Mouse (Mus musculus) left cerebral cortex, postnatal 36 days (tissue): Measurements from ENCODE around the gene Gm42674. TPM values are rescaled to one million over a fixed set of nuclear protein-coding genes. Genes with fewer than 3 reads are reported as not detected.
A peak's percentile ranks its signal among the peaks of the same experiment; 100 is the strongest.

Experiments
- DNase-seq, 2 experiments: peaks; one replicate each; pipeline ENCODE4 v3.0.0; 2021 to 2022; ENCODE audit warnings: low spot score in 2 of 2, mixed read lengths in 1 of 2
- intact Hi-C: fragments of 180-260 bp; cut with DNase I; formaldehyde crosslinking; loops from one replicate; pipeline ENCODE4 v1.15.1; 2025
- total RNA-seq, 2 experiments: library from RNA; stranded (reverse); gene quantifications; 2 replicates each; pipeline ENCODE4 v1.2.3; 2021

Gm42674 gene
- not detected for total RNA-seq

DNA sequence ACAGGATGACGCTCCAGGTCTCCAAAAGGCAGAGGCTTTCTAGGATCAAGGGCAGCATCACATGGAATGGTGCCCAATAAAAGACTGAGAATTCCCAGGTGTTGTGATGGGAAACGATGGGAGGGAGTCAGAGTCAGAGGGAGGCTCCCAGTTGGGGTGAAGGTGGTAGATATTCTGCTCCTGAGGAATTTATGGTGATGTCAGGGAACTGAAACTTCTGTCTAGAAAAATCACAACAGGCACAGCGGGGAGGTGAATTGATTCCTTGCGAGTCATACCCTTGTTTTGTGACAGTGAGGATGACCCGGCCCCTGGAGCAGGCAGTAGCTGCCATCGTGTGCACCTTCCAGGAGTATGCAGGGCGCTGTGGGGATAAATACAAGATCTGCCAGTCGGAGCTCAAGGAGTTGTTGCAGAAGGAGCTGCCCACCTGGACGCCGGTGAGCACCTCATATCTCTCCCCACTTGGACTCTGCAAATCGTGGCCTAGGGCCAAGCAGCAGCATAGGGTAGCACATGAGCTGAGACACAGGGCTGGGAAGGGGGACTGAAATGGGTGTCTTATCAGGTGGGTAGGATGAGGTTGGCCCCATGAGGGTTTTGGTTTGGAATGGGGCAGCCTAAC lies at the start of gene Gm42674:
TSS of gene Gm42674 (plus strand) at position 419 of the 625 bp plus-strand sequence.
- intact Hi-C loops: no loop called here
- DNase-seq: no peak

DNA sequence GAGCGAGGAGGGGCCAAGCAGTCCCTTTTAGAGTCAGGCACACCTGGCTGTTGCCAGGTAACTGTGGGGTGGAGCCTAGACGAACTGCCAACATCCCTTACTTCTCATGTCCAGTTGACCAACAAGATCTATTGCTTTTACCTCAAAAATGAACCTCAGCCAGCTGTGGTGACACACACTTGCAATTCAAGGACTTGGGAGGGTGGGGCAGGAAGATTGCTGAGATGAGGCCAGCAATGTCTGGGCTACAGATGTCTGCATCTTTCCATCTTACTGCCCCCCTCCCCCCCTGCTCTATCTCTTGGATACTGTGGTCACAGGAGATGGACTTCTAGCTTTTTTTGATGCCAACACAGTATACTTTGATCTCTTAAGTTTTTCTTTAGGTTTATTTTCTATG lies 49.5 kb upstream of the Gm42674 start:
- DNase-seq: no peak
- intact Hi-C loops: no loop called here

DNA sequence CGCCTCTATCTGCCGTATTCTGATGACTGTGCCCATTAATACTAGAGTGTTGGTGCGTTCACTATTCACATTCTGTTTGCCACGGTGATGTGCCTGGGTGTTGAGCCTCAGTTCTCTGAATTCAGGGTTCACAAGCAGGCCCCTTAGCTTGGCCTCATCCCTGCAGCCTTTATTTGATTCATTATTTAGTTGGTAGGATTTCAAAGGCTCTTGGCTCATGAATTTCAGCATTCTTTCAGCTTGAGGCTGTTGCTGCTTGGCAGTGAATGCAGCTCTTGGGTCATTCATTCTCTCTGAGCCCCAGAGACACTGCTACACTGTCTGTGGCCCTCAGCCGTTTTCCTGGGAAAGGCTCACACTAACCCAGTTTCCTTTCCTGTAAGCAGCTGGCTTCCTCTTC lies 45.8 kb upstream of the Gm42674 start:
- intact Hi-C loops: no loop called here
- DNase-seq: no peak

DNA sequence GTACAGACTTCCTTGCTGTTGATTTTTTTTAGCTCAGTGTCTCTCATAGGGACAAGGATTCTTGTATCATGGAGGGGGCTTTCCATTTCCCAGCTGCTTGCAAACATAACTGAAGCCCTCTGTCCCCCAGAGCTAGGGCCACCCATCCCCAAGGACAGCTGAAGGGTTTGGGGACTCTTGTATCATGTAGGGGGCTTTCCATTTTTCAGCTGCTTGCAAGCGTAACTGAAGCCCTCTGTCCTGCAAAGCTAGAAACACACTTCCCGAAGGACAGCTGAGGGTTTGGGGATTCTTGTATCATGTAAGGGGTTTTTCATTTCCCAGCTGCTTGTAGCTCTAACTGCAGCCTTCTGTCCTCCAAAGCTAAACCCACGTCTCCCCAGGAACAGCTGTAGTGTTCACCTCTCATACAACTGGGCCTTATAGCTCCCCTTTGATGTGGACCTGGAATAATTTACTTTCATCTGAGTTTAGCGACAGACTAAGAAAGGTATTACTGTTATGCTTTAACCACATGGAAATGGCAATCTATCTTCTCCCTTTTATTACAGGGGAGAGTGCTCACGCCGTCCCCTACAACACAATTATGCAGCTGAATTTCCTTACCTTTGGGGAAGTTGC lies 41.6 kb upstream of the Gm42674 start, which contains the start of gene S100a3:
TSS of gene S100a3 (plus strand) at position 571 of the 621 bp plus-strand sequence.
- no peak for DNase-seq
- intact Hi-C loops: no loop called here

DNA sequence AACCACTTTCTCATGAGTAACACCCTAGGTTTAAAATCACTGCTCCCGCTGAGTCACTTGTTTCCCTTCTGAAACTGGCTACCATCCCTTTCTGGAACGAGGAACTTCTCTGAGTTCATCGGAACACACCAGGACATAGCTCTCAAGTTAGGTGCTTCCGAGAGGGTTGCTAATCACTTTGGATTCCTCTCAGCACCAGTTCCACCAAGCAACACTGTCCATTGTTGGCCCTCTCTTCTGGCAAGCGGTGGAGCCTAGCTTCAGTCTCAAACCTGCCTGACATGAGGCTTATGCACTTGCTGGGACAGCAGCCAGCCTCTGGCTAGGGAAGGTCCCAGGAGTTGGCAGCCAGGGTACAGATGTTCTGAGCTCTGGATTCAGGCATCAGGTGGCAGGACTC lies 27.0 kb upstream of the Gm42674 start:
- DNase-seq: no peak
- intact Hi-C loops: loop anchor here (5.0 kb wide), 1 partner anchor 47 kb away; the partner anchor contains the start of gene S100a14

DNA sequence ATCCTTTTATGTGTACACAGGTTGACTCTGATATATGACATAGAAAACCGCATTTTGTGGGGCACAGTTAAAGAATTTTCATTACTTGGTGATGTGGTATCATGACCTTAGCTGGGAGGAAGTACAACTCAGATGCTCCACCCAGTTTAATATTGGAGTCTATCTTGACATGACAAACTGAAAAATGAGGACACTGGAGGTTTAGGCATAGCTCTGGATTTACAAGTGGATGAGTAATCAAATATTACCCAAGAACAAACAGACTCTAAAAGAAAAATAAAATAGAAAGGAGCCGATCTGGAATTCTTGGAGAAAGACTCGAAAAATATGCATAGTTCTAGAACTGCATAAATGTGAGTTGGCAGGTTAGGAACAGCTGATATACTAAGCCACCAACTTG lies 26.4 kb upstream of the Gm42674 start:
- intact Hi-C loops: loop anchor here (5.0 kb wide), 1 partner anchor 48 kb away; the partner anchor contains the start of gene S100a14

DNA sequence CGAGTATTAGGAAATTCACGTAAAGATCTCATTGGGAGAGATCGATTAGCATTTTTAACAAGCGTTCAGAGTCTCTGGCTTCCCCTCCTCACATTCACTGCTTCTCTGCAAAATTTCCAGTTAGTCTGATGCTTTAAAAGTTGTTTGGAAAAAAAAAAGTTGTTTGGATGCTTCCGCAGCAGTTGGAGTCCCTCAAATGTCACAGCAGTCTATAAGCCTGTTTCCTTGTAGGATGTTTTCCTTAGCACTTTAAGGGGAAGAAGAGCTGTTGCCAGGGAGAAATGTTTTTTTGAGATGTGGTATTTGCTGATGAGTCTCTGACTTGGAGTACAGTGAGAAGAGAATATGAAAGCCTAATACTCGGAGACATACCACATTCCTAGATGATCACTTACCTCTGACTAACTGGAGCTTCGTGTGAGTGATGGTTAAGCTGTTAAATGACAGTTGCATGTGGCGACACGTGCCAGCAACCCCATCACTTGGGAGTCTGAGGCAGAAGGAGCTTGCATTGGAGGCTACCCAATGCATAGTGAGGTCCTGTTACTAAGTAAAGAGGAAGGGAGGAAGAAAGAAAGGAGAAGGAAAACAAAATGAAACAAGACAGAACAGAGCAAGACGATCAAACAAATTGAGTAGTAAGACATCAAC lies 25.2 kb upstream of the Gm42674 start:
- DNase-seq: no peak

More for the DNA sequence above, 26.4 kb upstream of the Gm42674 start:
- DNase-seq: no peak

DNA sequence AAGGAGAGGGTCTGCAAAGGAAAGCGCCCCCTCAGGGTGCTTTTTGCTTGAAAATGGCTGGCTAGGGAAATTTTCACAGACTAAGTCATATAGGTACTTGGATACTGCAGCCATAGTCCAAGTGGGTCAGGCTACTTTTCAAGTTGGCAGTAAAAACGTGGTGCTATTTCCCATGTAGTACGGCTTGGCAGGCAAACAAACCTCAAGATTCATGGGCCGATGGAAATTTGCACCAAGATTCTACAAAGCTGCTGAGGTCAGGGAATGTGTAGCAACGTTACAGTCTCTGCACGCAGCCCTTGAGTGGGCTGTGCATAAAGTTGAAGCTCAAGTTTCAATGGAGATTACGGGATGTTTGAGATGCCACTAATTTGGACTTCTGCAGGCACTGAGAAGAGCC lies 22.3 kb upstream of the Gm42674 start:
- intact Hi-C loops: loop anchor here (5.0 kb wide), 1 partner anchor 52 kb away; the partner anchor contains the start of gene S100a14

More for the DNA sequence above, 25.2 kb upstream of the Gm42674 start:
- intact Hi-C loops: loop anchor here (5.0 kb wide), 1 partner anchor 49 kb away; the partner anchor contains the start of gene S100a14

DNA sequence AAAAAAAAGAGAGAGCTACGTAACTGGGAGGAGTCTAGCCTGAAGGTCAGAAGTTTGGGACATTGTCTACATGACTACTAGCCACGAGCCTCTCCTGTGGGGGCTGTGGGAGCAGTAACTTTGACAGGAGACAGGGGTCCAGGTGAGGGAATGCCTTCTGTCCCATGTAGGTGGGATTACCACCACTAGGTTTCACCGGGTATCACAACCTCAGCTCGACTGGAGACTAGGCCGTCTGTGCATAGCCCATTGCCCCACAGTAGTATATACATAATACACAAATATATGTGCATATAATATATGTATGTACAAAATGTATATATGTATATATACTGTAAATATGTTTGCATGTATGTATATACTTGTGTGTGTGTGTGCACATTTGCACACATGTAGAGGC lies 20.6 kb upstream of the Gm42674 start:
- DNase-seq: no peak
- intact Hi-C loops: no loop called here

More for the DNA sequence above, 22.3 kb upstream of the Gm42674 start:
- no peak for DNase-seq

DNA sequence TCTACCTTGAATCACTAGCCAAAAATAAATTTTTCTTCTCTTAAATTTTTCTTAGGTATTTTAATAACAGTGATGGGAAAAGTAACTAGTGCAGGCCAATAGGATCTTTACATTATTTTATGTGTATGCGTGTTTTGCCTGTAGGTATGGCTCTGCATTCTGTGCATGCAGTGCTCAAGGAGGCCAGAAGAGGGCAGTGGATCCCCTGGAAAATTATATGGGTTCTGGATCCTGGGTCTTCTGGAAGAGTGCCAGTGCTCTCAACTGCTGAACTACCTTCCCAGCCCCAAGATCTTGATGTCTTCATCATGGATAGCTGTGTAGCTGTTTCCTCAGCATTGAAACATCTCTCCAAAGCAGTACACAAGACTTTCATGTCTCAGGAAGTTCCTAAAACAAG lies 19.5 kb upstream of the Gm42674 start:
- DNase-seq: no peak
- intact Hi-C loops: no loop called here

DNA sequence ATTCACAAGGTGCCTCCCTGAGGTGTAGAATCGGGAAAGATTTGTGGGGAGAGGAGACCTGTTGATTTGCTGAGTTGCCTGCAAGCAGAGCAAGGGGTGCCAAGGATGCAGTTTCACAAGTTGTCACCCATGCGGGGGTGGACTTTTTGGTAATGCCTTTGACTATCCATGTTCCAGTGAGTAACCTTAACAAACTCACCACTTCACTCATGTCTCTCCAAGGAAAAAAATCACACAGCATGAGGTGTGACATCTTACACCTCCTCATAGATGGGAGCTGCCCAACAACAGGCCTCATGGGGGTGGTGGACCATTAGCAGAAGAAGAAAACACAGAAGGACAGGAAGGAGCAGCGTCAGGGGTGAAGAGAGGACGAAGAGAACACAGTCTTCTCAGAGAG lies 19.1 kb upstream of the Gm42674 start:
- intact Hi-C loops: no loop called here
- DNase-seq: no peak

DNA sequence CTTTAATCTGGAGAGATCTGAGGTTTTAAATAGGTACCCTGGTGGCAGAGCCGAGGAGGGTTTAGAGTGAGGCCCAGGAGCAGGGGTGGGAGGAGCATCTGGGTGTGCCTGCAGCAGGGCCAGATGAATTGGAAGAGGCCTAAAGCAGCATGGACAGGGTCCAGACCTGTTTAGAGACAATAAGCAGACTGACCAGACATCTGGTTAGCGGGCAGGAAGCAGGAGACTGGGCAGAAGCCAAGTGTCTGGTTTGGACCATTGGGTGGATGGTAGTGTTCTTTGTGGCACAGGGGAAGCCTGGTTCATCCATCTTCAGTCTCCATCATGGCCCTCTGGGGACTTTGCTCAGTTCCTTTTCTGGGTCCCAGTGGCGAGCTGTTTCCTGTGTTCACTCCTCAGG lies 17.8 kb upstream of the Gm42674 start:
- no peak for DNase-seq
- intact Hi-C loops: no loop called here

DNA sequence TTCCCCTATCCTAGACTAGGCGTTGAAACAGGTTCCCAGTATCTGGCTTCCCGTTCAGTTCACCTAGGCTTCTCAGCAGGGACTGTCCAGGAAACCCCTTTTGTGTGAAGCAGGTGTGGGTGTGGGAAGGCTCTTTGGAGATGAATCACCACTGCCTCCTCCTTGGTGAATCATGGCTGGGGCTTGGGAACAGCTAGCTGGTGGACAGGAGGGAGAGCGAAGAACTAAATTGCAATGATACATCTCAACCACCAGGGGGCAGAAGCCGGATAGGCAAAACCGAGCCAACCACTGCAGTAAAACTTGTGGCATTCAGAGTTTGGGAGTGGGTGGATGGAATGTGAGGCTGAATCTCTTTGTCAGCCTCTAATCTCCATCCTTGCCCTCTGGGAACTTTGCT lies 16.1 kb upstream of the Gm42674 start:
- DNase-seq: peak; percentile 72 to 74
- intact Hi-C loops: loop anchor here (1.0 kb wide), 1 partner anchor 30 kb away; no protein-coding TSS in a partner anchor

DNA sequence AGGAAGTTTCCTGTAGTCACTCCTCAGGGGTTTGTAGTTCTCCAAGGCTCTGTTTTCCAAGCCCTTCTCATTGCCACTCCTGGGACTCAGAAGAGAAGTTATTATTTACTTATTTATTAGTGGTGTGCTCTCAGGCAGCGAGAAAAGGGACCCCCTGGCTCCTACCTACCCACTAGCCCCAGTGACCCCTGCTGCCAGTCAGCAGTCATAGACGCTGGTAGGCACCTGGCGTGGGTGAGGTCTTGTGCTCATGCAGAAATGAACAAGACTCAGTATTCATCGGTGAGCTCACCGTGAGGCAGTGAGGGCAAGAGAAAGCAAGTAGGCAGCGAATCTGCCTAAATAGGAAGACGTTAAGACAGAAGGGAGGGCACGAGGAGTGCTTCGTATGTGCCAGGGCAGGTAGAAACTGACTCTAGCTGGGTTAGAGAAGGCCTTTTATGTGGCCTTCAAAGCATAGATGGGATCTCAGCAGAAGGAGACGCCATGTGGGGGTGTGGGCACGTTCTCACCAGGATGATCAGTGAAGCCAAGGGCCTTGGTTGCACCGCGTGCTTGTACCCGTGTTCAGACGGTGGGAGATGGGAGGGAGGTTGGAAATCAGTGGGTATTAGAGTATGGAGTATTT lies 15.6 kb upstream of the Gm42674 start:
- DNase-seq: no peak
- intact Hi-C loops: loop anchor here (2.0 kb wide), 1 partner anchor 63 kb away; no protein-coding TSS in a partner anchor

DNA sequence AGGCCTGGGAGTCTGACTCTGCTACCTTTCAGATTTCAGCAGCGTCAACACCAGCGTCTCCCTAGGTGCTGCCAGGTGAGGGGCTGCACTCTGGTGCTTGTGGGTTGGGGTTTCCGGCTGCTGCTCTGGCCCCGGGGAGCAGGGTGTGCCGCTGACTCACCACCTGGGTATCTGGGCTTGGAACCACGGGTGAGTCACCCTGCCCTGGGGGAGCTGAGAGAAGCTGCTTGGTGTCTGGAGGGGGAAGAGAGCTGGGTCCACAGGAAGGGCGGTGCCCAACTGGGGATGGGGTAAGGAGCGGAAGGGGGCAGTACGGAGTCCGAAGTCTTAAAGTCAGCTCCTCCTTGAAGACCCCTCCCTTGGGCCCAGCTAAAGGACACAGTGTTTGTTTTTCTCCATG lies 14.8 kb upstream of the Gm42674 start:
- peak in 1 of 2 experiments; percentile 38 for DNase-seq
- intact Hi-C loops: loop anchor here (1.0 to 2.0 kb wide), 2 partner anchors 25 to 62 kb away; partner anchors contain the start of gene S100a6

DNA sequence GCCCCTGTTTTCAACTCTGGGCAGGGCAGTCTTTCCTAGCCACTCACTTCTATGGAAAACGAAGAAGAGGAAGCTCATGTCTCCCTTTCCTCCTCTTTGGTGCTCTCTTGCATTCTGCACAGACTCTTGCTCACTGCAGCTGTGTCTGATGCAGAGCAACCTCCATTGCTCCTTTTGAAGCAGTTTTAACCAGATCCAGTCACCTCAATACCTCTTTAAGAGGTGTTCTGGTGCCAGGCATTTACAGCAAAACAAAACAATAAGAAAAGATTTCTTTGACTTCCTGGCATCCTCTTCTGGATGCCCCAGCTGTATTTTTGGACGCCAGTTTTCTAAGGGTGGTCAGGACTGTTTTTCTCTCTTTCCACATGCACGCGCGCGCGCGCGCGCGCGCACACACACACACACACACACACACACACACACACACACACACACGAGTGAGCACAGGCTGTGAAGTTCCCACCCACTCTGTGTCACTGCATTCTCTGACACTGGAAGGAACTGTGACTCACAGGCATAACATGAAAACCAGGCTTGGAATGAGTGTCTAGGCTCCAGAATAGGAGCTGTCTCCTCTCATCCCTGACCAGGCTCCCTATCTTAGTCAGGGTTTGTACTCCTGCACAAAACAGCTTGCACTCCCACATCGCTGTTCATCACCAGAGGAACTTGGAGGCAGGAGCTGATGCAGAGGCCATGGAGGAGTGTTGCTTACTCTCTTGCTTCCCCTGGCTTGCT lies 14.2 kb upstream of the Gm42674 start:
- intact Hi-C loops: loop anchor here (1.0 to 2.0 kb wide), 2 partner anchors 25 to 61 kb away; partner anchors contain the start of gene S100a6
- peak; percentile 46 to 66 for DNase-seq

DNA sequence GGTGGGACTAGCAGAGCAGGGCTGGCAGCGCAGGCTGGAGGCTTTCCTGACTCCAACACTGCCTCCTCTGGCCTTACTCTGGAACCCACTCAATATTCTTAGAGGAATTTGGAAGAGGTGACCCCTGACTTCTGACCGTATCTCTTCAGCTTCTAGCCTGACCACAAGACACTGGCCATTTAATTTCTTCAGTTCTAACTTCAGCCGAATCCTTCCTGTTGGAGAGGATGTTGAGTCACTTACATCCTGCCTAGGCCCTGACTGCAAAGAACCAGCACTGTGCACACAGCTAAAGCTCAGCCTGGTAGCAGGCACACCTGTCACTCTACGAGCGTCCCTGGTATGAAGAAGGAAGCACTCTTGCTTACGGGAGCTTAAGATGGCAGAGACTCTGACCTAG lies 12.3 kb upstream of the Gm42674 start:
- intact Hi-C loops: no loop called here
- DNase-seq: no peak

DNA sequence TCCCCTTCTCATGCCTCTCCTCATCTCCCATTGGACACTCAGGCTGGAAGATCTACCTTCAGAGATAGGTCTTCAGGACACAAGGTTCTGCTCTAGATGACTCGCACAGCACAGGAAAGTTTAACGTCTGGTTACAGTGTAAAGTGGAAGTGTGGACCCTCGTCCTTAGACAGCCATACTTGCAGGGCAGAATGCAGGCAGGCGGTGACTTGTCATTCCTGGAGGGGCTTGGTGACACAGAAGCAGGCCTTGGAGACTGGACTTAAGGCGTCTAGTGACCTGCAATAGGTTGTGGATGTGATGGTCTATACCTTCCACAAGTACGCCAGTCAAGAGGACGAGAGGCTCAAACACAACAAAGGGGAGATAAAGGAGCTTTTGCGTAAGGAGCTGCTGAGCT lies 11.8 kb upstream of the Gm42674 start, which contains the start of gene S100a2:
TSS of gene S100a2 (plus strand) at position 301 of the 400 bp plus-strand sequence.
- no peak for DNase-seq
- intact Hi-C loops: no loop called here

DNA sequence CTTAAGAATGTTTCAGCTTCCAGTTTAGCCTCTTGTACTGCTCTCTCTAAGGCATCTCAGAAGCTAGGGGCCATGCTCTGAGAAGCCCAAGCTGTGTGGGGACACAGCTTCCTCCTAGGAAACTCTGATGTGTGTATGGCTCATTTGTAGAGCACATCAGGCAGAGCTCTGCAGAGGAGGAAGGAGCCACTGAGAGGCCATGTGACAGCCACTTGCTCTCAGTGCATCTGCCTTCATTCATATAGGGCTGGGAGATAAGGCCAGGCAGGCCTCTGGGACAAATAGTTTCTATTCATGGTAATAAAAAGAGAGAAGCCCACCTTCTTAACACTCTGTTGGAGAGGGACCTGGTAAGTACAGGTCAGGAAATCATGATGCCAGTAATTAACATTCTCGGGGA lies 7.2 kb upstream of the Gm42674 start:
- intact Hi-C loops: no loop called here

More for the DNA sequence above, 7.2 kb upstream of the Gm42674 start:
- no peak for DNase-seq
